Mouse (Mus musculus): ENCODE measurements at regions not wholly inside any gene's neighbourhood (a gene's known extent, or its start where the extent isn't known, plus 50 kb on each side); places are given as distances from the start of the nearest gene placed in this dataset.

DNA sequence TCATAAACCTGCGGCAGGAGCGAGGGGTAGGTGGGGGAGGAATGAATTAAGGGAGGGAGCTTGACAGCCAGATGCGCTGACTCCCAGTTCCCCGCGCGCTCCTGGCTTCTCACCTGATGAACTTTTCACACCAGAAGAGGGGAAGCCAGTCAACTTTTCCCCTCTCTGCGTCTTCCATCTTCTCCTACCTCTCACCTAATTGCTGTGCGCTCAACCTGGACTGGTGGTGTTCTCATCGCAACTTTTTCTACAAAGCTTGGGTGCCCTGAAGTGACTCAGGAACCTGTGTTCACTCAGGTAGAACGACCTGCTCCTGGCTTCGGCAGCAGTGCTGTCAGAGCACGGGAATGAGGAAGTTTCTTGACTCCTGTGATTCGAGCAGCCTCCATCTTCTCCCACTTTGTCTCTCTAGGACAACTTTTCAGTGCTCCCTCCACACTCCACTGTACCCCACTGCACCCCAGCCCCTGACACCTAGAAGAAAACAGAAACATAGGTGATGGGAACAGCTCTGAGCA is 203.4 kb upstream of the Ntm start:
- intact Hi-C loops (cut with DNase I) = no loop called here
- no peak for DNase-seq (ENCODE audit: low spot score in 2 of 2)

DNA sequence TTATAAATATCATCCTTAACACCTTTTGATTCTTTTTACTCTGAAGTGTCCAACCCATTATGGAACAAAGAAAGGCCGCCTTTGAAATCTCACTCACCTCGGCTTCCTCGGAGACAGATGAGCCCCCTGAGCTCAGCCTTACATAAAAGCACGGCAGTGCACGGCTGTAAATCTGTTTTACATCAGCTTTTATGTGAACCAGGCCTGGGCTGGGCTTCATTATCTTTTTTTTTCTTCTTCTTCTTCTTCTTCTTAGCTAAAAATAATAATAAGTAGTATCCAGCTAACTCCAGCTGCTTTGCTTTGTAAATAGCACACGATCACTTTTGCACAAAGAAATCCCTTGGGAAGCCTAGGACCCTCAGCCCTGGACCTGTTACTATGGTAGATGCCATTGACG is 204.3 kb upstream of the Ntm start:
- DNase-seq (ENCODE audit: low spot score in 2 of 2) = no peak
- intact Hi-C loops (cut with DNase I) = no loop called here

DNA sequence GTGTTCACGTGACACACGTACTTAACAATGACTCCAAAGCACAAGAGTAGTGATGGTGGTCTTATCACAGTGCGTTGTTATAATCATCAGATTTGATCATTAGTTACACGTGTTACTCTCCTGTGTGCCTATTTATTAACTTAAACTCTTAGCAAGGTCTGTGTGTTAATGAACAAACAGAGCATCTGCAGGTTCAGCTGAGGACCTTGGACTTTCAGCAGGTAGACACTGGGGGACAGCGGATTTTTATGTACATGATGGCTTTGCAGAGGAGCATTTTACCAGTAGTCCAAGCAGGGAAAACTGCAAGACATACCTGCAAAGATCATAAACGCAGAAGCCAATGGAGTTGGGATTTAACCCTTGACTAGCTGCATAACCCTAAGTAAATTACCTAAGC is 211.7 kb upstream of the Ntm start:
- no peak for DNase-seq (ENCODE audit: low spot score in 2 of 2)
- intact Hi-C loops (cut with DNase I) = no loop called here

DNA sequence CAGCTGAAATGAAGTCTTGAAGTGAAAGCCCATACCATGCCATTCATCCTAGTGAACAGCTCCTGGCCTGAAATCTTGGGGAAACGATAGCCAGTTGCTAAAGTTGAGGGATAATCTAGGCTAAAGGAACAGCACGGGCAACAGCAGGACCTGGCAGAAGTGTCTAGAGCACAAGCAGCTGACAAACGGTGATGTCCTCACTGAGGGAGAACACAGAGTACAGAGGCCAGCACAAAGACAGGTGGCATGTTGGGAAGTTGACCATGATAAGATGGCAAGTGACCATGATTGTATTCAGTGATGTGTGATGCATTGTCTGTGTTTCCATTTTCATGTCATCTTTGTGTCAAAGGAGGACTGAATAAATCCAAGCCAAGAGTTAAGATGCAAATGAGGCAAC is 212.4 kb upstream of the Ntm start:
- intact Hi-C loops (cut with DNase I) = no loop called here
- DNase-seq (ENCODE audit: low spot score in 2 of 2) = no peak

DNA sequence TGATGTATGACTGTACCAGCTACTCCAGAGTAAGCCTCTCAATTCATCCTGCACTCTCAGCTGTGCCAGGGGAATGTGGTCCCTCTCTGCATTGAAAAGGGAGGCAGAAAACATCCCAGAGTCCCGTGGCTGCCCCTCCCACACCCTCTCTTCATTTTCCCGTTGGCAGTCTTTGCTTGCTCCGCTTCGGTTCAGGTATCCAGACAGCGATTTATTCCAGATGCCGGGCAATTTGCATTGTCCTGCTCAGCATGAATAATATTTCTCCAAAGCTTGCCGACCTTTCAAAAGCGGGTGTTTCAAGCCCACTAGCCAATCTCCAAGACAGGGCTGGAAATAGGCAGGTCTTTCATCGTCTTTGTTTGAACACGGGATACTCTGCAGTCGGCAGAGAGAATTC is 220.5 kb upstream of the Ntm start:
- DNase-seq (ENCODE audit: low spot score in 2 of 2) = no peak
- intact Hi-C loops (cut with DNase I) = no loop called here

DNA sequence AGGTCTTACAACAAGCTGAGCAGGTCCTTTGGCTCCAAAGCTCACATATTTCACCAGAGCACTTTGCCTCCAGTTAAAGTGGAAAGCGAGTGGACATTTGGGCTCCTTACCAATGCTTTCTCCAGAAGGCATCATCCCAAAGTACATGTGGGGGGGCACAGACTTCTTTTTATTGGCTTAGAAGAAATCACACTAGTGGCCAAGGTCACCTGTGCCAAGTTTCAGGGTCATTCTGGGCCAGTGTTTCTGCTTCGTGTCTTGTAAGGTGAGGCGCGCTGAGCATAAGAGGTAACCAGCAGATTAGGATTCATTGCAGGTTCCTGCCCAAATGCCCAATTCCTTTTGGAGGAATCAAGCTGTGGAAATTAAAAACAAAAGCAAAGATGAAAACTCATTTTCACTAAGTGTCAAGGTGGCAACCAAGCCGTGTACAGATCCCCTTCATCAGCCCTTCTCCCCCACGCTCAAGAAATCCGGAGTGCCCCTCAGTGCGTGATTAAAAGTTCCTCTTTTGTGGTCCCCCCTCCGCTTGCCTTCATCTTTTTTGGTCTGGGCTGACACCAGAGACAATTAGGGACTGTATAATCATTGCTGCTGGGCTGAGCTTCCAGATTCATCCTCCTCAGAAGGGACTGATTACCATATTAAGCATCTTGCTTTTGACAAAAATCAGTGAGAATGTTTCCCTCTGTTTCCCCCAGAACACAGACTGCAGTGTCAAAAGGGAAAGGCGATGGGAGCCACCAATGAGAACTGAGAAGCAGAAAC is 222.2 kb upstream of the Ntm start:
- no peak for DNase-seq (ENCODE audit: low spot score in 2 of 2)
- intact Hi-C loops (cut with DNase I) = no loop called here

DNA sequence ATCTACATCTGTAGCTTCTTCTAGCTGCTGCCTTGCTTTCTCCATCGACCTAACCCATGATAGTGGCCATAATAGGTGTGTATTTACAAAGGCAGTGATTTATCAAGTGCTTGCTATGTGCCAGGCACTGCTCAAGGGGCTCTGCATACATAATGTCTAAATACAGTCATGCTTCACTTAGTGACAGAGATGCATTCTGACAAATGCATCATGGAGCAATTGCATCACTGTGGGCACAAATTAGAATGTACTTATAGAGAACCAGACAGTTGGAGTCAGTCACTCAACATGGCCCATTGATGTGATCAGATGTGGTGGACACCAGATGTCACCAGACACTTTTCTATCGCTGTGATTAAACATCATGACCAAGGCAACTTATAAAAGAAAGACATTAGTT is 223.3 kb upstream of the Ntm start:
- intact Hi-C loops (cut with DNase I) = no loop called here
- no peak for DNase-seq (ENCODE audit: low spot score in 2 of 2)

DNA sequence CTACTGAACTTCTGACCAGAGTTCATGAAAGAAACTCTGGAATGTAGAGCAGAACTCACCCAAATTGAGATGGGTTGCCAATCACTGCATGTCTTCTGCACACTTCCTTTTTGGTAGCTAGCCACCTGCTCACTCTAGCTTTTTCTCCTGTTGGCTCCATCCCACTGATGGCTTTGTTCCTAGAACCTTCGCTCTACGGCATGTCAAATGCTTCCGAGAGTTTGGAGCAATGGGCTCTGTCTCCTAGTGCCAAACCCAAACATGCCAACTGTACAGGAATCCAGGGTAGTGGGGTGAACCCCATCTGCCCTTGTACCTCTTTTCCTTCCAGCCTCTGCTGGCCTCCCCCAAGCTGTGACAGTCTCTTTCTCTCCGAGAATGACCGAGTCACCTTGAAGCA is 227.1 kb upstream of the Ntm start:
- DNase-seq (ENCODE audit: low spot score in 2 of 2) = no peak
- intact Hi-C loops (cut with DNase I) = no loop called here

DNA sequence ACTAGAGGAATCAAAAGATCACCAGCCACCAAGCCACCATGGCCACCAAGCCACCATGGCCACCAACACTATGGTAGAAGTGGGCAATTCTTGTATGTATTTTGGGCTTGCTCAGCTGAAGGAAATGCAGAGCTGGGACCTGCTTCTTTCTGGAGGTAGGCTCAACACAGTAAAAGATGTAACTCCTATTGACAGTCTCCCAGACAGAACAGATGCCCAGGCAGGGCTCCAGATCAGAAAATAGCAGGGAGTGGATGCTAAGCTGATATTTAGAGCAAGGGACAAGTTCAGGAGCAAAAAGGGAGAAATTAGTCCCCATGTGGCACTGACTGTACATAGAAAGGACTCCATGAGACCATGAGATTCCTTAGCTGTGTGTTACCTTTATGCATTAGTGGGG is 228.2 kb upstream of the Ntm start:
- peak; percentile 12 to 39 for DNase-seq (ENCODE audit: low spot score in 2 of 2)
- intact Hi-C loops (cut with DNase I) = no loop called here

DNA sequence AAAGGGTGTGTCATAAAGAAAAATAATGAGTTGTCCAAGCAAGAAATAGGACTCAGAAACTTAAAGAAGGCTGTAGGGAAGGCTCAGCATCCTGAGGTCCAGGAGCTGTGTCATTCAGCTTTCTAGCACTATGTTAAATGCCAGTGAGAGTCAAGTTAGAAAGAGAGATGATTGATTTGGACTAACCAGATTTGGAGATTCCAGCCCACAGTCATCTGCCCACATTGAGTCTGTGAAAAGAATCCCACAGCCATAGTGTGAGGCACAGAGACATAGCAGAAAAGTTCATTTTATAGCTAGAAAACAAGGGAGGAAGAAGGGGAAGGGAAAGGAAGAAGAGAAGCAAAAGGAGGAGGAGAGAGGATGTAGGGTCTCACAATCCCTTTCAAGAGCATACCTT is 229.0 kb upstream of the Ntm start:
- intact Hi-C loops (cut with DNase I) = no loop called here
- DNase-seq (ENCODE audit: low spot score in 2 of 2) = no peak

DNA sequence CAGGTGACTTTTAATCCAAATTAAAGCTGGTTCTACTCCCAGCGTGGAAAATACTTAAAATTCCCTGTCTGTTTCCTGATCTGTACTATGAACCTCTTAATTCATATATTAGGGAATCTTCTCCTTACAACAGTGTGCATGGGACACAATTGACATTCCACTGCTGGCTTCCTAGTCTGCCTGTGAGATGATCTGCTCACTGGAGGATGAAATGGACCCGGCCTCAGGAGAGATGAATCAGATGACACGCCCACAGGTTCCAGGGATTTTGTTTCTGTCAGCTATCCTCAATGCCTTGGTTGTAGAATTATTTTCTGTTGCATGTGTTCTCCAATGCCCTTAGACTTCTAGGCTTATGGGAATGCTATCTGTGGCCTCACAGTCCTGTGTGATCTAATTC is 231.9 kb upstream of the Ntm start:
- intact Hi-C loops (cut with DNase I) = no loop called here
- DNase-seq (ENCODE audit: low spot score in 2 of 2) = no peak

DNA sequence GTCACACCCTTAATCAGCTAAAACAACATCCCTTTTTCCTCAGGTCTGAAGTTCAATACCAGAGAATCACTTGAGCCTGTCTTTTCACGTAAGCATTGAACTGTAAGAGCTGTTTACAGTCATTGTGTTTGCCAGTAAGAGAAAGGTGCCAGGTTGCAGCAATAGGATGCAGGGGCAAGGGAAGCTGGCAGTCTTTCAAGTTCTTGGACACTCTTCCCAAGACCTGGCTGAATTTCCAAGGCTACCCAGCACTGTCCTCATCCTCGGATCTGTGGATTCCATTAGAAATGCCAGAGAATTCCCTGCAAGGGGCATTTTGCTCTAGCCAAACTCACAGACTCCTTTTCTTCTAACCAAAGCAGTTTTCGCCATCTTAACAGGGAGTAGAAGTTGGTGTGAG is 224.5 kb upstream of the Snx19 start:
- DNase-seq (ENCODE audit: low spot score in 2 of 2) = no peak
- intact Hi-C loops (cut with DNase I) = no loop called here

DNA sequence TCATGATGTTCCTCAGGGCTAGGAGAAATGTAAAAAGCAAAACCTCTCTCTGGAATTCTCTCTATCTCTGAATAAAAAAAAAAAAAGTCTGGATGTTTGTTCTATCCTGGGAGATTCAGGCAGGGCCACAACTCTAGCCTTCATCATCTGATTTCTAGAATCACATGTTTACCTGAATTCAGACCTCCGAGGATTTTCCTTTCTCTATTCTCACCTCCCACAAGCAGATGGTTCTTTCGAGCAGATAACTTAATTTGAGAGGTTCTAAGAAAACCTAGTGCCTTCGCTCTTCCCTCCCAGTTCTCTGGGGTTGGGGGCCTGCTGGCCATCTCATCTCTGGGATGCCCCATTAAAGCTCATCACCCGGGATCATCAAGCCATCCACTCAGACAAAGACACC is 219.3 kb upstream of the Snx19 start:
- intact Hi-C loops (cut with DNase I) = loop anchor here (5.0 kb wide), 1 partner anchor 65 kb away; no protein-coding TSS in a partner anchor
- no peak for DNase-seq (ENCODE audit: low spot score in 2 of 2)

DNA sequence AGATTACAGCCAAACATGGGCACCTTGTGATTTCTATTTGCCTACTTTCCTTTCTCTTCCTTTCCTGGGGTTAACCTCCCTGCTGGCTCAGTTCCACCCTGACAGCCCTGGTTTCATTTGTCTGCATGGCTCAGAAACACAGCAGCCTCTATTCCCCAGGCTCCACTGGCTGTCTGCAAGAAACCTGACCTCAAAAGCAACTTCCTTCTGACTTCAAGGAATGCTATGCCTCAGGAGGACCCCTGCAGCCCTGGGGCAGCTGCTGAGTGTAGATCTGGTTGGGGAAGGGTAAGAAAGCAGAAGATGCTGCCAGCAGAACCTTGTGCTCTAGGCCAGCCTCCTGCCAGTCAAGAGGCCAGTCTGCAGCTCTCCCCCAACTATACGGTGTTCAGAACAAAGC is 217.1 kb upstream of the Snx19 start:
- intact Hi-C loops (cut with DNase I) = loop anchor here (5.0 kb wide), 1 partner anchor 68 kb away; no protein-coding TSS in a partner anchor

DNA sequence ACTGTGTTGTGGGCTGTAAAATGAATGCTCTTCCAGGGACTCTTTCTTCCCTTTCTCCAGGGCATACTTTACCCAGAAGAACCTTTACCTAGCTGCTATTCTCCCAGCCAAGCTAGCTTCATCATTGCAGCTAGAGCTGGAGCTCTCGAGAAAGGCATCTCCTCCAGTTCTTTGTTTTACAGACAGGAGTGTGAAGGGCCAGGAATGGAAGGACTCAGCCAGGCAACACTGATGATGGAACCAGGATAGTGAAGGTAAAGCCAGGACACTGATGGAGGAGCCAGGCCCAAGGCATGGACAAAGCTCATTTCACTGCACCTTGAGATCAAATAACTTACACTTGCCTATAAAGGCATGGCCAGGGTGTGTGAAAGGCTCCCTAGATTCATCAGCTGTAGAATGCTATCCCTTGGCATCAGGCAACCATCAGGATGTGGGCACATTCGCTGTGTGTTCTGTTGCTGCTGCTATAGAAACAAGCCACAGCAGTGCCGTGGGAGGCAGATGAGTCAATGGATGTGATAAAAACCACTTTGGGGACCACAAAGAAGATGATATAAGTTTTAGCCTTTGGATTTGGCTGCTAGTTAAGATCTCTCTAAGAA is 214.3 kb upstream of the Snx19 start:
- intact Hi-C loops (cut with DNase I) = no loop called here
- peak; percentile 57 to 83 for DNase-seq (ENCODE audit: low spot score in 2 of 2)

More for the DNA sequence above, 217.1 kb upstream of the Snx19 start:
- DNase-seq (ENCODE audit: low spot score in 2 of 2) = no peak

DNA sequence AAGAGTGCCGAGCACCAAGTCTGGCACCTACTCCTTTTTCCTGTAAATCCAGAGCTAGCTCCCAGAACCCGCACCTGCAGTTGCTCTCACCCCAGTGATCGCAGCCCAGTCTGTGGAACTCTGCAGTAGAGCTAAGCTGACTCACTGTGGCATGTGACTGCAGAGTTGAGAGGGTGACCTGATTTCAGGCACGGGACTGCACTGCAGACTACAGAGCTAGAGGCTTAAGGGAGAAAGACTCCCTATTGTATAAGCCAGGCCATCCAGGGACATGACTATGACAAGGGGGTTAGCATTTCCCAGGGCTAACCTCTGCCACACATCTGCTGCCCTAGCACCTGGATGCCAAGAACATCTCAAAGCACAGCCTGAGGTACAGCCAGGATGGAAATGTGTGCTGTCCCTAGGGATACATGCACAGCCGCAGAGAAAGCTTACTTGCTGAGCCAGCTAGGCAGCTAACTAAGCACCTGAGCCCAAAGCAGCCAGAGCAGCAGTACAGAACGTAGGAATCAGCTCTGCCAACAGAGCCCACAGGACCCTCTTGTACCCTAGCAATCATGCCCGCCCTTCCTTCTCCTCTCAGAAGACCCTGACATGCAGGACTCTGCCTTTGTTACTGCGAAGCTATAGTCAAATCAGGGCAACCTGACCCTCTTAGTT is 192.3 kb upstream of the Snx19 start:
- intact Hi-C loops (cut with DNase I) = no loop called here
- peak; percentile 55 to 60 for DNase-seq (ENCODE audit: low spot score in 2 of 2)

DNA sequence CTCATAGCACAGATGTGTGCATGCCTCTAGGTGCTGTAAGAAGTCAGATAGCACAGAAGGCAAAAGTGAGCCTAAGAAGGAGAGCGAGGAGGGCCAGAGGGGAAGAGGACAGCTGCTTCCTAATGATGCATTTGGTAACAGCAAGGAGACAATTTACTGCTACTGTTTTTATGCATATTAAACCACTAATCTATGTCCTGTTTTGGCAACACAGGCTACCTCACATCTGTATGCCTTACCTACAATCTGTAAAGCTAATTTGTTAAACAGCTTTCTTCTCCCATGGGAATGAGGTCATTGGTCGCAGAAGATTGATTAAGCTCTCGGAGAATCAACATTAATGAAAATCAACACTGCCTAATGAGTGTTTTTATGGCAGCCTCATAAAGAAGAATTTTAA is 191.1 kb upstream of the Snx19 start:
- intact Hi-C loops (cut with DNase I) = no loop called here

DNA sequence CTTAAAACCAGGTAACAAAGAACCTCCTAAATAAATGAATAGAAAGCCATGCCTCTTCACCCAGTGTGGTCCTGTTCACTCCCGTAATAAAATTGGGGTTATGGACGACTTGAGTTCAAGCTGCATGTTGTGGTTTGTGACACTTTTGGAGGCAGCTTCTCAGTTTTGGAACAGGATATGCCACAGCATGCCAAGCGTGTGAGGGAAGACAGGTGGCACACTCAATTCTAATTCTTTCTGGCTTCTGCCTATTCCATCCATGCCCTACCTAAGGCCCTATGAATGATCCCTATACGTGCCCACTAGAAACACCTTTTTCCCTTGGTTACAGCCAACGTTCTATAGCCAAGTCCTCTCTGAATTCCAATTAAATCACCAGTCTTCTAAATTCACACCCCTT is 184.8 kb upstream of the Snx19 start:
- intact Hi-C loops (cut with DNase I) = no loop called here
- DNase-seq (ENCODE audit: low spot score in 2 of 2) = no peak

More for the DNA sequence above, 191.1 kb upstream of the Snx19 start:
- no peak for DNase-seq (ENCODE audit: low spot score in 2 of 2)

DNA sequence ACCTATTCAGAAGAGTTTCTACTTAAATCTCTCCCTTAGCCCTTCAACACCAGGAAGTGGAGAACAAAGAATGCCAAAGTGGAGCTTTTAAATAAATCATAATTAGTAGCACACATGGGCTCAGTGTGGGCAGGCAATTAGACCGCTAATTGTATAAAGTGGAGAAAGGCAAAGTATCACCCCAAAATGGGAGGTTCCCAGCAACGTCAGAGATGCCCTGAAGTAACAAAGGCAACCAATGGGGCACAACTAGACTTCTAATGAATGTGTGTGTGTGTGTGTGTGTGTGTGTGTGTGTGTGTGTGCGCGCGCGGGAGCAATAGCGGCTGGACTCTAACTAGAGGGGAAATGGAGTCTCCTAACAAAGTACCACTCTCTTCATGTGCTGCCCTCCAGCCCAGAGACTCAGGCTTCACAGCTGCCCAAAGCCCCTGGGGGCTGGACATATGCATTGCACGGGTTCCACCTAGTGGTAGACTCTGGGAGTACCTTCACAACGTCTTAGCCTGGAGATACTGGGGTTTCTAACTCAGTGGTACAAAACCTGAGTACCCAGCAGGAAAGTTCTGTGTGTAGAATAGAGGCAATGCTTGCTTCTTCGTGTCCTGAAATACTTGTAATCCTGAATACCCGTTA is 162.3 kb upstream of the Snx19 start:
- DNase-seq (ENCODE audit: low spot score in 2 of 2) = peak; percentile 83 to 90
- intact Hi-C loops (cut with DNase I) = loop anchor here (5.0 kb wide), 2 partner anchors 257 to 602 kb away; no protein-coding TSS in a partner anchor

DNA sequence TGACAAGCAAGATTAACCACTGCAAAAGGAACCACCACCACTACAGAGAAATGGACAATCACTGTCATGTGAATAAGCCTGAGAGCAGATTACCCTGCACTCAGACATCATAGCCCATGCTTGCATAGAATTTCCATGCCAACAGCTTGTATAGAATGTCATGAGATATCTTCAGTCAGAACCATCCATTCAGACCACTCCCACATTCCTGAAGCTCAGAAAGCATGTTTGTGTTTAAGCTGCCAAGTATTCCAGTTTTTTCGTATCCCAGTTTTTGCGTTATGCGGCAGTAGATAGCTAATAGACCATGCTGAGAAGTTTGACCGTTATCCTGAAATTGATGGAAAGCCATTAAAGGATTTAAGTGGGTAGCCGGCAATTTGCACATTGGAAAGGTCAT is 155.8 kb upstream of the Snx19 start:
- no peak for DNase-seq (ENCODE audit: low spot score in 2 of 2)
- intact Hi-C loops (cut with DNase I) = no loop called here

Data from left cerebral cortex, postnatal 14 days (tissue).